Mouse (Mus musculus) erythroblast, embryonic 14.5 days (primary cell): Measurements from ENCODE around the gene Mrps34.

Source experiments
- GATA1 ChIP-seq: IDR thresholded peaks from 2 replicates; pipeline ENCODE4 v1.6.1; 2012; ENCODE audit warnings: low read length, inconsistent platforms, mixed read lengths
- TAL1 ChIP-seq: IDR thresholded peaks from 3 replicates; pipeline ENCODE4 v1.6.1; 2012; ENCODE audit warnings: low read length, inconsistent platforms, mixed read lengths

DNA sequence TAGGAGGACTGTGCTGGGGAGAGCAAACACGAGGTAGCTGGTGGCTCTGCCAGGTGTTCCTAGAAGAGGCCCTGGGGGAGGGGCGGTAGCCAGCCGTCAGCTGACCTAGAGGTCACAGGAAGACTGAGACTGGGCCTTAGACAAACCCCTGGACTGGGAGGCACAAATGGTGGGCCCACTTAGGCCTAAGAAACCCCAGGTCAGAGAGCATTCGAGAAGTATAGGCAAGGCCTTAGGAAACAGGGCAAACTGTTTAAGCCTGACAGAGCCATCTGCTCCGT is 16.9 kb upstream of the Mrps34 start:
- TF ChIP-seq TAL1 (no peak), GATA1 (no peak)
